In the genomic region with DNA sequence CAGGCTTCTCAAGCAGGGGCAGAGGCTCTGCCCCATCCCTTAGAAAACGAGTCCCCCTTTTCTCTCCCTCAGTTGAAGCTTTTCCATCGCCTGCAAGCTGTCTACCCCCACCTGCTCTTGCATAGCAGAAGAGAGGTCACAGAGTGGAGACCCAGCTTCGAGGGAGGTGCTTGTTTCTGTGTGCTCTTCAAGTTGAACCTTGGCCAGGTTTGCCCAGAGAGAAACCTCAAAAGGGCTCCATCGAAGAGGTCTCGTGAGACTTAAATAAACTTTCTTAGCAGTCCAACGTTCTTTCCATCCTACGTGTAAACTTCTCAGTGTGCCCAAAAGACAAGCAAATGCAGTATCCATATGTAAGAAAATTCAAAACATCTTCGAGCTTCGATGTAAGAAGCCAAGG, we compare ENCODE assay signal across 13 mouse cellular contexts. TPM values are rescaled to one million over a fixed set of nuclear protein-coding genes. Genes with fewer than 3 reads are reported as not detected.
A peak's percentile ranks its signal among the peaks of the same experiment; 100 is the strongest.
DNase-seq lines count a peak whose midpoint lies in the region; ATAC-seq lines count a peak whose summit lies in the region.
"Had no signal": no experiment of that assay in that cellular context is flagged by ENCODE, and none has a peak within 500 bp of the region (broad histone marks: within the 10 kb centered on the region; RNA-seq: fewer than 3 reads in every experiment).

No protein-coding gene starts in this region.

- 69% methylated on average over 9 of the region's 9 CpGs for WGBS in forebrain, embryonic 11.5 days
- WGBS in forebrain, embryonic 14.5 days = 72% methylated on average over 9 of the region's 9 CpGs
- WGBS in kidney, embryonic 14.5 days = 63% methylated on average over 9 of the region's 9 CpGs

- no peaks in the 10 kb centered on the region for H3K9me3 ChIP-seq in forebrain, embryonic 11.5 days (ENCODE audit: control insufficient read depth, low read length)
- no peaks in the 10 kb centered on the region for H3K9me3 ChIP-seq in forebrain, embryonic 14.5 days (replicated peaks; ENCODE audit: control insufficient read depth, low read length)
- no peaks in the 10 kb centered on the region for H3K9me3 ChIP-seq in kidney, embryonic 14.5 days (ENCODE audit: control insufficient read depth, low read length)

- H3K27ac ChIP-seq in forebrain, embryonic 11.5 days (ENCODE audit: low read depth, low read length) = no peak overlapping the region
- H3K27ac ChIP-seq in forebrain, embryonic 14.5 days (ENCODE audit: low read depth, low read length) = no peak overlapping the region
- H3K27ac ChIP-seq in kidney, embryonic 14.5 days (ENCODE audit: low read depth, low read length) = no peak overlapping the region

- H3K4me2 ChIP-seq in forebrain, embryonic 11.5 days (ENCODE audit: low read depth, low read length, severe bottlenecking) = no peak overlapping the region
- H3K4me2 ChIP-seq in forebrain, embryonic 14.5 days (ENCODE audit: low read length) = no peak overlapping the region
- H3K4me2 ChIP-seq in kidney, embryonic 14.5 days (replicated peaks; ENCODE audit: low read depth, low read length) = no peak overlapping the region

- H3K4me1 ChIP-seq in forebrain, embryonic 11.5 days (replicated peaks; ENCODE audit: control insufficient read depth, insufficient read depth, low read length) = peaks cover 11% of the 10 kb centered on the region
- peaks cover 32% of the 10 kb centered on the region for H3K4me1 ChIP-seq in forebrain, embryonic 14.5 days (ENCODE audit: control insufficient read depth, insufficient read depth, low read length)
- peaks cover 10% of the 10 kb centered on the region; the same call in 1 of the 2 replicates for H3K4me1 ChIP-seq in kidney, embryonic 14.5 days (ENCODE audit: control insufficient read depth, insufficient read depth, low read length)

- H3K36me3 ChIP-seq in forebrain, embryonic 11.5 days (ENCODE audit: control insufficient read depth, insufficient read depth, low read length) = no peaks in the 10 kb centered on the region
- 0 out of 2 replicates have a peak, but pooled peaks cover 5% of the 10 kb centered on the region for H3K36me3 ChIP-seq in forebrain, embryonic 14.5 days (ENCODE audit: control insufficient read depth, insufficient read depth, low read length)
- H3K36me3 ChIP-seq in kidney, embryonic 14.5 days (ENCODE audit: control insufficient read depth, insufficient read depth, low read length) = no peaks in the 10 kb centered on the region

- peak; percentile 38 for DNase-seq in forebrain, embryonic 11.5 days (ENCODE audit: low spot score)
- DNase-seq in forebrain, embryonic 14.5 days (ENCODE audit: low spot score) = no peak
- no peak for DNase-seq in kidney, adult 18-20 months
- DNase-seq in thymus, postnatal 14 days = peak; percentile 25
- no peak for DNase-seq in thymus, adult 18-20 months
- no peak for DNase-seq in adrenal gland, postnatal 4 days (ENCODE audit: low spot score in 2 of 2)
- DNase-seq: gastrocnemius, postnatal 25 days; kidney, adult 9 months; lung, adult 2 months had no signal

- no peak overlapping the region for H3K4me3 ChIP-seq in forebrain, embryonic 11.5 days (ENCODE audit: low read depth, low read length)
- no peak overlapping the region for H3K4me3 ChIP-seq in forebrain, embryonic 14.5 days (ENCODE audit: low read depth, low read length)
- H3K4me3 ChIP-seq in kidney, embryonic 14.5 days (ENCODE audit: low read length) = no peak overlapping the region

- H3K27me3 ChIP-seq in forebrain, embryonic 11.5 days (ENCODE audit: control insufficient read depth, insufficient read depth, low read length) = no peaks in the 10 kb centered on the region
- H3K27me3 ChIP-seq in forebrain, embryonic 14.5 days (replicated peaks; ENCODE audit: control insufficient read depth, insufficient read depth, low read length) = no peaks in the 10 kb centered on the region
- no peaks in the 10 kb centered on the region for H3K27me3 ChIP-seq in kidney, embryonic 14.5 days (ENCODE audit: control insufficient read depth, insufficient read depth, low read length)

- no peak for ATAC-seq in forebrain, embryonic 11.5 days (replicated peaks; ENCODE audit: low FRiP score)
- ATAC-seq in forebrain, embryonic 14.5 days = no peak
- ATAC-seq in kidney, embryonic 14.5 days (ENCODE audit: low FRiP score, low TSS enrichment) = 0 out of 2 replicates have a peak, but pooled peaks have one; percentile 2
- no peak for ATAC-seq in erythroblast, adult 5-6 weeks (replicated peaks; ENCODE audit: low FRiP score, poor library complexity, severe bottlenecking)

- no peak overlapping the region for H3K9ac ChIP-seq in forebrain, embryonic 11.5 days (ENCODE audit: low read length)
- H3K9ac ChIP-seq in forebrain, embryonic 14.5 days (ENCODE audit: low read length) = no peak overlapping the region
- H3K9ac ChIP-seq in kidney, embryonic 14.5 days (ENCODE audit: low read depth, low read length) = no peak overlapping the region

RNA-seq across cellular contexts. Expression of gene Acss1, which starts 16.9 kb away (rescaled TPM):
- 46.6 and 46.8 TPM in 2 replicates for polyA plus RNA-seq in forebrain, embryonic 11.5 days (2014; fragmentation: Nextera tagmentation; extraction: Ambion mirVana)
- polyA plus RNA-seq in forebrain, embryonic 14.5 days (2014; fragmentation: Nextera tagmentation; extraction: Ambion mirVana) = 18.4 and 18.8 TPM in 2 replicates
- 2.3 and 5.6 TPM in 2 replicates for polyA plus RNA-seq in kidney, embryonic 14.5 days (2014; fragmentation: Nextera tagmentation; extraction: Ambion mirVana)
- 6.3 and 12.1 TPM in 2 replicates for total RNA-seq in erythroblast, adult 5-6 weeks (2015; ENCODE audit: low replicate concordance)
- 16.0 and 17.6 TPM in 2 replicates for total RNA-seq in erythroblast, adult 5-6 weeks (2017; ENCODE audit: low replicate concordance)
- total RNA-seq in adrenal gland, postnatal 4 days (2021) = 10 to 100 TPM; 10.8 to 17.1 TPM

RNA-seq across cellular contexts. Expression of gene Vsx1, which starts 37.8 kb away (rescaled TPM):
- polyA plus RNA-seq in forebrain, embryonic 11.5 days (2014; fragmentation: Nextera tagmentation; extraction: Ambion mirVana) = 0.08 TPM in 1 of 2 replicates, not detected in the other
- polyA plus RNA-seq in forebrain, embryonic 14.5 days (2014; fragmentation: Nextera tagmentation; extraction: Ambion mirVana) = 0.04 TPM in 1 of 2 replicates, not detected in the other
- not detected in 2 replicates for polyA plus RNA-seq in kidney, embryonic 14.5 days (2014; fragmentation: Nextera tagmentation; extraction: Ambion mirVana)
- total RNA-seq in erythroblast, adult 5-6 weeks (2015; ENCODE audit: low replicate concordance) = not detected in 2 replicates
- total RNA-seq in erythroblast, adult 5-6 weeks (2017; ENCODE audit: low replicate concordance) = 0.14 TPM in 1 of 2 replicates, not detected in the other
- total RNA-seq in adrenal gland, postnatal 4 days (2021) = not detected
- total RNA-seq: common myeloid progenitor, adult 5-6 weeks; gastrocnemius, postnatal 25 days; left cerebral cortex, adult 8-10 months had no signal
- polyA plus RNA-seq: lung, adult 2 months had no signal

RNA-seq across cellular contexts. Expression of gene Apmap, which starts 43.0 kb away (rescaled TPM):
- polyA plus RNA-seq in forebrain, embryonic 11.5 days (2014; fragmentation: Nextera tagmentation; extraction: Ambion mirVana) = 38.4 and 38.9 TPM in 2 replicates
- 42.8 and 45.9 TPM in 2 replicates for polyA plus RNA-seq in forebrain, embryonic 14.5 days (2014; fragmentation: Nextera tagmentation; extraction: Ambion mirVana)
- polyA plus RNA-seq in kidney, embryonic 14.5 days (2014; fragmentation: Nextera tagmentation; extraction: Ambion mirVana) = 31.9 and 41.3 TPM in 2 replicates
- 3.6 and 15.9 TPM in 2 replicates for total RNA-seq in erythroblast, adult 5-6 weeks (2015; ENCODE audit: low replicate concordance)
- 14.1 and 20.7 TPM in 2 replicates for total RNA-seq in erythroblast, adult 5-6 weeks (2017; ENCODE audit: low replicate concordance)
- total RNA-seq in adrenal gland, postnatal 4 days (2021) = 10 to 100 TPM; 87.6 to 95.1 TPM

Comparison
In these comparisons a context has a peak if more than half of its experiments do, and no peak if none do; other contexts are left out.
1. DNase-seq: peak in forebrain, embryonic 11.5 days (single experiment) and thymus, postnatal 14 days (single experiment); none in forebrain, embryonic 14.5 days (single experiment), kidney, adult 18-20 months (single experiment), thymus, adult 18-20 months (0 of 2) and adrenal gland, postnatal 4 days (0 of 2).